Mouse (Mus musculus): ENCODE data around the gene Samd4.

Gene Samd4

DNA sequence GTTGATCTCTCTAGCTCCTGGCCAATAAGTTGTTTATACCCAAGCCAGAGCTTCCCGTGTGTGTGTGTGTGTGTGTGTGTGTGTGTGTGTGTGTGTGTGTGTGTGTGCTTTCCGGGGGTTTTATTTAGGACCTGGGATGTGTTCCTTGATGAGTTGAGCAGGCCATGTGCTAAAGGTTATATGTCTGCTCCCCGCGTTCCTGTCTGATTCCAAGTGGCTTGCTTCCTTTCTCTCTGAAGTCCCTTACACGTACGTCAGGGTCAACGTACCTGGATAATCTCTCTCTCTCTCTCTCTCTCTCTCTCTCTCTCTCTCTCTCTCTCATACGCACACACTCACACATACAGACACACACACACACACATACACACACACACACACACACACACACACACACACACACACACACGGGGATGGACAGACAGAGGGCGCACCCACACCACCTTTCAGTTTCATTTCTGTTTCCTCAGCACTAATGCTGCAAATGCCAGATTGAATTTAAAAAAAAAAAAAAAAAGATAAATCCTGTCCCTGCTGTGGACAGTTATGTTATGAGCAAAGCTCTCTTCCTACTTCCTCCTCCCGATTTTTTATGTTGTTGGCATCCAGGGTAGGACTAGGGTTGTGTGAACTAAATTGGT lies 117.6 kb downstream of the Samd4 start:
- no peak for DNase-seq (ENCODE audit: extremely low spot score)

DNA sequence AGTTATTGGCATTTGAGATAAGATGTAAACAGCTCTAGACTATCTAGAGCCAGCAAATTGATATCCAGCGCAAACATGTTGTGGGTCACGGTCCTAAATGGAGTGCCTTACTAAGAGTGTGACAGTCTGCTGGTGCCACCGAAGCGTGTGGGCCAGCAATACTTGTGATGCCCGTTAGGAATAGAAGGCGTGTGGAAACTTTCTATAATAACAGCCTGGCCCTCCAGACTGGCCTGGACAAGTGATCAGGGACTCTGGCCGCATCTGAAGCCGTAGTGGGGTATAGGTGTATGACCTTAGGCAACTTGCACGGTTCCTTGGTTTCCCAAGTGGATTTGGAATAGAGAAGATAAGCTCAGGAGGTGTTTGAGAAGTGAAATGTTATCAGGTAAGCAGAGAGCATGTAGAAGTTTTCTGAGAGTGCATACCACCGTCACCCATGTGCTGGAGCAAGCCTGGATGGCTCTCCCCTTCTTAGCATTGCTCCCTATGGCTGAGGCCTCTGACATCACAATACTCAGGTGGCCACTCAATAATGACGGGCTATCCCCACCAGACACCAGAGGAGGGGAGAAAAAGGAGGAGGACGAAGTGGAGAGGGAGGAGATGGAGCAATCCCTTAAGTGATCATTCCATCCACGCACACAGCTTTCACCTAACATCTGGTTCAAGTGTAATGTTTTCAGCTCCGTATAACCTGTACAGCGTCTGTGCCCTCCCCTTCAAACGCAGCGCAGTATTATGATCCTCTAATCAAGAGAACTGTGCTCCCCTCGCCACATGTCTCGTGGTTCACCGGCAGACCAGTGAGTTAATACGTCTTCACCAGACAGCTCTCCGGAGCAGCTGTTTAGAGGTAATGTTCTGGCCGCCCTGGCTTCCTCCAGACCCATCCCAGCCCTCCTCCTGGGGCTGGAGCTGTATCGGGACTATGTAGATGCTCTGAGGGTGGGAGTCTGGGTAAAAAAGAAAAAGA lies 118.4 kb downstream of the Samd4 start:
- no peak for DNase-seq (ENCODE audit: extremely low spot score)

DNA sequence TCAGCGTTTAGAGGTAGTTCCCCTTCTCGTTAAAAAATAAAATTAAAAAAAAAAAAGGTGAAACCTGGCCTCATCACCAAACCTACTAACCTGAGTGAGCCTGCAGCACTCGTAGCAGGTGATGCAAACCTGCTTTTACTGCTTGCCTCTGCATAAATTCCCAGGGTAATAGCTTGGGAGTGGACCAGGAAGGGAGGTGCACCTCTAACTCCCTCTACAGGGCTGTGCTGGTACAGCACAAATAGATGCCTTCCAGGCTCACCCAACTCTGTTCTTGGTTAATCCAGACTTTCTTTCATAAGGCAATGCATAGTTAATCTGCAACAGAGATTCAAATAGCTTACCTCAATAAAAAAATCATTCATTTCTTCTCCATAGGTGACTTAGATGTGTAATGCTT lies 121.5 kb downstream of the Samd4 start:
- DNase-seq (ENCODE audit: extremely low spot score) = no peak

DNA sequence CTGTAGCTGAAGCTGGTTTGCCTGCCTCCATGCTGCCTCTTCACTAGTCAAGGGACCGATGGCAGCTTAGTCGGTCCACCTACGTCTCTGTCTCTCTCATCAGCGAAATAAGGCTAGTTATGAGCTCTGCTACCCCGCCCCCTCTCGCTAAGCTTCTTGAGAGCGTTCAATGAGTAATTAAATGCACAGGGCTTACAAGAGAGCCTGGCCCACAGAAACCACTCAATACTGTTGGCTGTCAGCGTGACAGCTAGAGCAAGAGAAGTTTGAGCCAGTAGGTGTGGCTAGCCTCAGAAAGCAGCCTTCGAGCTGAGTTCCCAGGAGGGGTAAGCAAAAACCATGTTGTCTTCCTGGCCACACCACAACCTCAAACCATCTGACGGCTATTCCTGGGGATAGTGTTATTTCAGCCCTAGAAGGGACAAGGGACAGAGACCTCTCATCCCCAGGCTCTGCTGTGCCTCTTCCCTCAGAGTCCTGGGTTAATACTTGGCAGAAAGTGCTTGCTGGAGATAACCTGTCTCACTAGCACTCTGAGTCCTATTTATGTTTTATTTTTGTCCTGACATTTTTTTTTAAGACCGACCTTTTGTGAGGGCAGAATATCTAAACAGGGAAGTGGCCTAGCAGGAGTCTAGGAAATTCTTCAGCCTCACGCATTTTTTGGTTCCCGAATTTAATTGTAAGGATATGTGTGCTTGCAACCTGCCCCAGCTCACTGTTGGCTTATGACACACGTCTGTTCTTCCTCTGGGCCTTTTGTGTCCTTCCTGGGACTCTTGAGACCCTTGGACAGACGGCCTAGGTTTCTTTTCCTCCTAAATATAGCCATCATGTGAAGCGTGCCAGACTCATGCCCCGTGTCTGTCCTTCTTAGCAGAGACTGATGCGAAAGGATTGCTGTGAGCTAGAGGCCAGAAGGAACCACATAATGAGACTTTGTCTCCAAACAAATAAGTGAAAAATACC lies 128.8 kb downstream of the Samd4 start:
- DNase-seq (ENCODE audit: extremely low spot score) = no peak

DNA sequence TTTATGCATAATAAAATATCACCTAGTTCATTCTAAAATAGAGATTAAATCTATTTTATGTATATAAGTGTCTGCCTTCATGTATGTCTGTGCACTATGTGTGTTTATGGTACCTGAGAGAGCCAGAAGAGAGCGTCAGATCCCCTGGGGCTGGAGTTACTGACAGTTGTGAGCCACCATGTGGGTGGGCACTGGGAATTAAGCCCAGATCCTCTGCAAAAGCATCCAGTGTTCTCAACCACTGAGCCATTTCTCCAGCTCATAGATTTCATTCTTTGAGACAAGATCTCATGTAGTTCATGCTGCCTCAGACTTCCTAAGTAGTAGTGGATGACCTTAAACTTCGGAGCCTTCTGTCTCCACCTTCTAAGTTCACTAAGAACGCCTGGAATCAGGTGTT lies 133.0 kb downstream of the Samd4 start:
- no peak for DNase-seq (ENCODE audit: extremely low spot score)

DNA sequence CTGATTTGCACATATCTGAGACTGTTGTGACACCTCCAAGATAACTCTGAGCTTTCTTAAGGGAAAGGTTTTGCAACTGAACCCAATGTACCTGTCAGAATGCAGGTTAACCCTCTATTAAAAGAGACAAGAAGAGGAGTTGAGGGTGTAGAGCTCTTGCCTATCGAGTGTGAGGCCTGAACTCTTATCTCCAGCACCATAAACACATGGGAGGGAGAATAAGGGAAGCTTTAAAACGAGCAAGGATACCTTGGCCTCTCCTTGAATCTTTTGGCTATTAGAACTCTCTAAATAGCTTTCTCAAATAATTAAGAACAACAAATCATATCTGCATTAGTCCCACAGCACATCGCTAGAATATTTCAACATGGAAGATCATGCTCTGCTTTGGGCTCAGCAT lies 135.0 kb downstream of the Samd4 start:
- no peak for DNase-seq (ENCODE audit: extremely low spot score)

DNA sequence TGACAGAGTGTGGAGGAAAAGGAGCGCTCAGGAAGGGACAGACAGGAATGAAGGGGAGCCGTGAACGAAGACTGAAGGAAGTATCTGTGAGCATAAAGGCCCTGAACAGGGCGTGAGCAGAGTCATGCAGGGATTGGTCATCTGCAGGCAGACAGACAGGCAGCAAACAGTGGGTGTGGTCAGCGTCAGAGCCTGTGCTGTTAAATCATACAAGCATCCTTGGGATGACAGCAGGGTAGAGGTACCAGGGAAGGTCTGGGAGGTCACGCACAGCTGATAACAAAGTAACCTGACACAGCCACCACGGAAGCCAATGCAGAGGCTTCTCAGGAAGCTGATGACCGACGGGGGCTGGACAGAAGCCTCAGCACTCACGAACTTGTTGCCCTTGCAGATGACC lies 138.2 kb downstream of the Samd4 start:
- no peak for DNase-seq (ENCODE audit: extremely low spot score)

DNA sequence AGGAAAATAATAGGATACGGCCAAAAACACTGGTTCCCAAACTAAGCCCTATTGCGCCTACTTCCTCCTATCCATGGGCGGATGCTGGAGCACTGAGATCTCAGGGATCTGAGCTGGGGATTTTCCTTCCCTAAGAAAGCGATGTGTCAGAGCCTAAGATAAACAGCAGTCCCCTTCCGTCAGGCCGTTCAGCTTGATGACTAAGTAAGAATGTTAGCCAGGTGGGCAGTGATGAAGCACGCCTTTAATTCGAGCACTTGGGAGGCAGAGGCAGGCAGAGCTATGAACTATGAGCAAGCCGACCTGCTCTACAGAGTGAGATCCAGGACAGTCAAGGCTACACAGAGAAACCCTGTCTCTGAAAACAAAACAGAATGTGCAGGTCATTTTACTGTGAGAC lies 140.9 kb downstream of the Samd4 start:
- no peak for DNase-seq (ENCODE audit: extremely low spot score)

DNA sequence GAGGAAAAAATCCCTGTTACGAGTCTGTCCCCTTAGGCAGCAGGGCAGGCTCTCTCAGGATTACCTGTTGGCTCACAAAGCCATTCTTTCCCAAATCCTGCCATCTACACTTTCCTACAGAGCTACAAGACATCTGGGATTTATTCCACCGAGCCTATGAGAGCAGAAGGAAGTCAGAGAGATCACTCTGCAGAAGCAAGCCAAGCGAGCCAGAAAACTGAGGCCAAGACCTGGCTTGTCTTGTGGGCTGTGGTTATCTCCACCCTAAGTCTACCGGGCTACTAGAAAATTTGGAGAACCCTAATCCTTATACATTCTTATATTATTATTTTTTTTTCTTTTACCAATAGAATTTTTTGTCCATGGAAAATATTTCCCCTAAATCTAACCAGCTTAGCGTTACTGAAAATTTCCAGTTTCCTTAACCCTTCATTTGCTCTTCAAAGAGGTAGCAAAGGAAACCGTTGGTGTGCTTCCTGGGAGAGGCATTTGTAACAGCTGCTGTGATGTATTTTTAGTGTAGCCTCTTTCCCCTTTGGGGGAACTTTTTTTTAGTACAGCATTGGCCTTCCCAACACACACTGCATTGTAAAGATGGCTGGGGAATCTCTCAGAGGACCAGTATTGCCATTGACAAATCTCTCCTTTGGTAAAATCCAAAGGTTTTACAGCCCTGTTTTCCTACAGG lies 144.9 kb downstream of the Samd4 start:
- DNase-seq (ENCODE audit: extremely low spot score) = no peak

DNA sequence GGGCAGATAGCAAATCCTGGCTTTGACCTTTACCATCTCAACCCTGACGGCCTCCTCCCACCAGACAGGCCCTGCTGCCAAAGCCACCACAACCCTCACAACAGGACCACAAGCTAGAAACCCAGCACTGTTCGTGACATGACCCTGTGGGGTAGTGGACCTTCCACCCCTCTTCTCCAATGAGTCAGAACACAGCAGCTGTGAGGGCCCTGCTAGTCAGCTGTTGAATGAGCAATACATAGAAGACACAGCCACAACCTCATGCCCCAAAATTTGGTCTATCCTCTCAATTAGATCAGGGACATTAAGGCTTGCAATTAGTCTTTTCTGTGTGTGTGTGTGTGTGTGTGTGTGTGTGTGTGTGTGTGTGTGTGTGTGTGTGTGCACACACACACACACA lies 148.9 kb downstream of the Samd4 start:
- DNase-seq (ENCODE audit: extremely low spot score) = no peak

DNA sequence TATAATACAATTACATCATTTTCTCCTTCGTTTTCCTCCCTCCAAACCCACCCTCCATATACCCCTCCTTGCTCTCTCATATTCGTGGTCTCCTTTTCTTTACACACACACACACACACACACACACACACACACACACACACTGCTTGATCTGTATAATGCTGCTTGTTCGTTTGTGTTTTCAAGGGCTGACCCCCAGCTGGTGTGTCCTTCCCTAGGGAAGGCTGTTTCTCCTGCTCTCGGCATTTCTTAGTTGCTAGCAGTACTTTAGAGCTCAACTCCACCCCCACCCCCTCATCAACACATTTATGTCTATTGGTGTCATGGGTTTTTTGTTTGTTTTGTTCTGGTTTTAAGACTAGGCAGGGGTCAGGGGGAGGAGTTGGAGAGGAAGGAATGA lies 149.5 kb downstream of the Samd4 start:
- DNase-seq (ENCODE audit: extremely low spot score) = no peak

DNA sequence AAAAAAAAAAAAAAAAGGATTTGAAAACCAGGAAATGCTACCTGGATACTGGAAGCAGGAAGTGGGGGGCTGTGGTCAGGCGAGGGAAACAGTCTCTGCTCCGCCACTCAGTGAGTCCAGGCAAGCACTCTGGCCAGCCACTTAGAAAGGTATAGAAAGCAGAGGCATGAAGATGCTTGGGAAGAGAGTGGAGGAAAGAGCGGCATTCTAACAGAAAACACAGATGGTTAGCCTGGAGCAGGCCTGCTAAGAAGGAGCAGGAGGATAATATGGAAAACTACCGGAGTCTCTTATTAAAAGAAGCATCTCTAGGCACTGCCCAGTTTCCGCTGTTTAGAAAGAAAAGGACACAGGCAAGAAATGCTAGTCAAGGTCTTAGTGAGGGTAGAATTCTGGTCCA lies 150.8 kb downstream of the Samd4 start:
- DNase-seq (ENCODE audit: extremely low spot score) = no peak

DNA sequence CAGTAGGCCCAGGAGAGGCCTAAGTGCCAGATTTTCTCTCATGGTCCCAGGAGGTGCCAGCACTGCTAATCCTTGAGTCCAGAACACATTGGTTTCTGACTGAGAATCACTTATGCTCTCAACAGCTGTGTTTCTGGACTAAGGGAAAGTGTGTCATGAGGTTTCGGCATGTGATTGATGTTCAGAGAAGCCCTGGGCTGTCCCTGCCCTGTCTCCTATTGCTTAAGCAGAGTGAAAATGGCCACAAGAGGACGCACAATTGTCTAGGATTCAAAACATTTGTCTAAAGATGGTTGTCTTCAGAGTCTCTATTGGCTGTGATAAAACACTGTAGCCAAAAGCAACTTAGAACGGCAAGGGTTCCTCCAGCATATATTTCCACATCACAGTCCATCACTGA lies 159.0 kb downstream of the Samd4 start:
- DNase-seq (ENCODE audit: extremely low spot score) = no peak

DNA sequence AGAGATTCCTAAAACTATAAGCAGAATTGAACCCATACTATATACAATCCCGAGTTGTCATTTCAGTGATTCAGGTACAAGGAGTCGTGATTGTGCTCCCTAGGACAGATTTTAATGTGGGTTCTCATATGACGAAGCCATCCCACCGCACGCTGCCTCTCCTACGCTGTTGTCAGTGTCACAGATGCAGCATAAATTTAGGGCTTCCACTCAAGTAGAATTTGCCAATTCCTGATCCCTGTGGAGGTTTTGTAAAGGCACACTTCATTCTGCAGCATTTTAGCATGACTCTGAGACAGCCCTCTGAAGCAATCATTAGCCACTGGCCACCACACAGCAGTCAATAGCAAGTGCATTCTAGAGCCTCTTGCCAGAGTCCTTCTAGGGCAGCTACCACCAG lies 166.4 kb downstream of the Samd4 start:
- no peak for DNase-seq (ENCODE audit: extremely low spot score)

DNA sequence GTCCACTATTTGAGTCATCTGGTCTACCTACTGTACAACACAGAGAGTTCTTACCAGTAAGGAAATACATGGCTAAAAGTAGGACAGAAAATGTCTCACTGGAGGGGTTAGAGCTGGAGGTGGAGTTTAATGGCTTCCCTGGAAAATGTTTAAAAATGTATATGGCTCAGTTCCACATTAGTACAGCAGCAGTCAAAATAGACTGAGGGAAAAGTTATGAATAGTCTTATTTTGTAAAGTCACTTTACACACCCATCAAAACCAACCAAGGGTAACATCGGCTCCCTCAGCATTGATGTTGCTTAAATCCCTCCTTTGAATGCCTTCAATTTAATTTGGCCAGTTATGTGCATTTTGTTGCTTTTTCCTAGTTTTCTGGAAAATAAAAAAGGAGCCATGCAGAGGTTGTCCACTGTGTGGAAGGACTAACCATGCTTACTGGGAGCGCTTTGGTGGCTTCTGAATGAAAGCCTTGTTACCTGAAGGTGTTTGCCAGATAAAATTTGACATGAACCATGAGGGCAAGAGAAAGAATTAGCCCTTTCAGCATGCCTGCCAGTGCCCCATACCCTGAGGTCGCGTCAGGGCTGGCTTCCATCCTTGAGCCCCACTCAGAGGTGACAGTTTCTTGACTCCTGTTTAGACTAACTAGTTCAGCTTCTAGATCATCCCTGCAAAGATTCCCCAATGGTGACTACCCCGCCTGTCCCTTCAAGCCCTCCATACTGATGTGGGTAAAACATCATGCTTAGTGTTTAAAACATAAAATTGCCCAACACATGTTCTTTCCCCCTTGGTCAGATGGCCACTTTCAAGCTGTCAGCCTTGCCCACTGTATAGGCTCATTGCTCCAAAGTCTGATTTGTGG lies 169.3 kb downstream of the Samd4 start:
- DNase-seq (ENCODE audit: extremely low spot score) = no peak

DNA sequence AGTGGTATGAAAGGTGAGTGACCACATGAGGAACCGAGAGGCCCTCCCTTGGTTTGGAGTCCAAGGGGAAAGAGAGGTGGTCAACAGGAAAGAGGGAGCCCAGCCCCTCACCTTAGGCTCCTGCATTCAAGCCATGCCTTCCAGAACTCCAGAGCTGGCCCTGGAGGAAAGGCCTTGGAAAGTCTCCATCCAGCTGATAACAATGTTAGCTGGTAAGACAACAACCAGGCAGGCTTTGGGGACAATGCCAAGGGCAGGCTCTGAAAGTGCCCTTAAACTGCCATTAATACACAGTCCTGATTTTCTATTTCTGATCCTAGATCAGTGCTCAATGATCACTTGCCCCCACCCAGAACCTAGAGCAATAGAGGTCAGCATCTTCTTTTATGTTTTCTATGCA lies 170.4 kb downstream of the Samd4 start:
- DNase-seq (ENCODE audit: extremely low spot score) = no peak

DNA sequence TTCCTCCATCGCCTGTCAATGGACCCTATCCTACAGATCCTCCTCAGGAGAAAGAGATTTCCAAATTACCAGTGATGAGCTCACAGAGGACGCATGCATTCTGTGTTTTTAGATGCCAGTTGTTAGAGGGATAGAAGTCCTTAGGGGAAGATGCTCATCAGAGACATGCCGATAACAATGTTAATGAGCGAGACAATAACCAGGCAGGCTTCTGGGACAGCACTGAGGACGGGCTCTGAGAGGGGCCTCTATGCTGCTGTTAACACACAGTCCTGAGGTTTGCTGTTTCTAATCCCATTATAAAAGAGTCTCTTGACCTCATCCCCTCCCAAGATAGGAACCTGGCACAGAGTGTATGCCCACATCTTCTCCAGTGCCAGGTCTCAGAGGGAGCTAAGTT lies 171.2 kb downstream of the Samd4 start:
- no peak for DNase-seq (ENCODE audit: extremely low spot score)

DNA sequence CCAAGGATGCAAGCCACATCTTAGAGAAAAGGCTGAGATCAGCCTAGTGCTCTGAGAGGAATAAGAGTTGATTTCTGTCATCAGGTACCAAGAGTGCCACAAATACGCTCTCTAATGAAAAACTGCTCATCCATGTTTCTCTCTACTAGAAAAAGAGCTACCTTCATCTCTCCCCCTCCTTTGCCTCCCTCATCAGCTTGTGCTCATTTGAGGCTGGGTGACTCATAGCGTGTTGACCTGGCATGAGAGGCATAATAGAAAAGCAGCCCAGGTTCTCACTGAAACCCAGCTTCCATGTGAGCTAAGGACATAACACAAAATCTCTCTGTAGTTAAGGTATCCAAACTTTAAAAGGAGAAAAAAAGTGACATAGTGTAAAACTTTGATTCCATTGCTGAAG lies 176.3 kb downstream of the Samd4 start:
- no peak for DNase-seq (ENCODE audit: extremely low spot score)

DNA sequence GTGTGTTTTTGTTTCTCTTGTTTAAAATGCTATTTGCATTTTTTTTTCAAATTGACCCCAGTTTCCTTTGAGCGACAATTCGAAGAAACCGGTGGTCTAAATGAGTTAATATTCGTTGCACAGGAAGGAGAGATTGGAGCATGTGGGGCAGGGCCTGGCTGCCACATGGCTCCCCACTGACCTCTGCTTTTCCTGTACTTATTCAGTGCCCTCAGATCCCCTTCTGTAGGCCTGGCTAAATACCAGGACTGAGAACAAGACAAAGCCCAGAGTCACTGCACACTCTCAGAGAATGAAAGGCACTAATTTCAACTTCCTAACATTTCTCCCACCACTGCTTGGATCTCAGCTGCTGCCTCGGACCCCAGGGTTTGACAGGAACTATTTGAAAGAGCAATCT lies 182.4 kb downstream of the Samd4 start:
- DNase-seq (ENCODE audit: extremely low spot score) = no peak

DNA sequence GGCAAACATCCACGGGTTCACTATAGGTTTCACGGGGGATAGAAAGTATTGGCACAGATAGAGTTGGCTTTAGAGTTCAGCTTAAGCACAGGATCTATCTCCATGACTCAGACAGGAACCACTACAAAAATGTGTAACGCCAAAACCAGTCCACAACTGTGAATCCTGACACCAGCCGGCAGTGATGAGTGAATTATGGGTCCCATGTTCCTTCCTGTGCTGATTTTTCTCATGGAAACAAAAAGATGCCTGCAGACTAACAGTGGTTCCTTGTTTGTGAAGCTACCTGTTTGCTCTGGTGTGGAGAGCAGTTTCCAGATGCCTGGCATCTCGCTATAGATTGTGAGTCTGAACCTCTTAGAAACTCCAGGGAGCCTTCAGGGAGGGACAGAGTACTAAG lies 184.2 kb downstream of the Samd4 start:
- no peak for DNase-seq (ENCODE audit: extremely low spot score)

All from embryo, embryonic 9.5 days (tissue).